Mouse (Mus musculus): Measurements from ENCODE around the gene Col6a4.
A peak's percentile ranks its signal among the peaks of the same experiment; 100 is the strongest.

The Col6a4 gene

DNA sequence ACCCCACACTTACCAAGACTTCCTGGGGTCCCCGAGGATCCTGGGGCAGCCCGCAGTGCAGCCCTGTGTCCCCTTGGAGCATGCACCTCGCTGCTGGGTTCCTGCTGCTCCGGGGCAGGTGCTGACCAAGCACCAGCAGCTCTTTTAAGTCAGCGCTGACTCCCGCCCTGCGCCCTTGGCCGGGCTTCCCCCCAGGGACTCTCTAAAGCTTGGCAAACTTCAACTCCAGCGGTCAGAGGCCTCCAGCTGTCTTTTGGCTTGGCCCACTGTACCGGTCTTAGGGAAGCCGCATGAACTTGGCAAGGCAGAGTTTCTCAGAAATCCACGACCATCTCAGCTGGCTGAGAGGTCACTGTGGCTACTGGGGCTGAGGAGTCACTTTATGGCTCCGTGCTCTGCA is 136.1 kb downstream of the Col6a4 start, which contains the start of gene Col6a5:
Gene Col6a5 (minus strand): TSS at position 111 of the 400 bp plus-strand sequence.
- peak; percentile 15 for DNase-seq (ENCODE audit: low read depth)

DNA sequence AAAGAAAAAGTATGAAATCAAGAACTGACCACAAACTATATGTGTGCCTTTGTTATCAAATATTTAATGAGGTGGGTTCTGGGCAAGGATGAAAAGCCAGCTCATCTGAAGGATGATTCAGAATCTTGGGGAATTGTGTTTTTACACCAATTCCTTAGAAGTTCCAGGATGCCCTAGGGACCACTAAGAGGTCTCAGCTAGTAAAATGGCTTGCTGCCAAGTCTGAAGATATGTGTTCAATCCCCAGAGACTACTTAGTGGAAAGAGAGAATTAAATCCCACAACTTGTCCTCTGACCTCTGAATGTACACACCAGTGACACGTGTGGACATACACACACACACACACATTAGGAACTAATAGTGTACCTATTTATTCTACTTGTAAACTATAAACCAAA is 137.5 kb downstream of the Col6a4 start:
- DNase-seq (ENCODE audit: low read depth): no peak

DNA sequence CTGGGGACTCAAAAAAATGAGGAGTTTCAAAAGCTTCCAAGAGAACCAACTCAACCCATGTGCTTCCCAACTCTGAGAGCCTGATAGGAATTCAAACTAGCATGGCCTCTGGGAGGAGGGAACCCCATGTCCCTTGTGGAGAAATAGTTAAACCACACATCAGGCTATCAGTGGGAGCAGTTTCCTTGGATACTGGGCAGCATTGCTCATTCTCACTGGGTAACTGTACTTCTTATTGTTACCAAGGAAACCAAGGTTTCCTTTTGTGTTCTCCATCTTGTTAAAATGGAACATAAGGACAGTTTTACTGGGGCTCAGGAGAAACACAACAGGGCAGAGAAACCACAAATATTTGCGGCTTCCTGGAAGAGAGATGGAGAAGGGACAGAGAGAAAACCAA is 146.8 kb downstream of the Col6a4 start:
- no peak for DNase-seq (ENCODE audit: low read depth)

DNA sequence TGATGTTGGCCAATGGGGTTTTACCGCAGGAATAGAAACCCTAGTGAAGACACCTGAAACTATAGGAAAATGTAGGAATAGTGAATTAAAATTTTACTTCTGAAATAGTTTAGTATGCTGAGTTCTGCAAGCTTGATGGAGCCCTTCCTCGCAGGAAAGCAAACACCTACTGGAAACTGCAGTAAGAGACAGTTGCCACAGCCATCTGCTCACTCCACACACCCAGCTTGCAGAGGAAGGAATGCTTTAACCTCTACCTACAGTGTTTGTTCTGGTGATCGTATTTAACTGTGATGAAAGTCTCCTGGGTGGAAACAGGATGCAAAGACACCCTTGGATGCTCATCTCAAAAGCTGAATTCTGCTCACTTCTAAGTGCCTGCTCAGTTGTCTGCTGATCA is 149.0 kb downstream of the Col6a4 start:
- no peak for DNase-seq (ENCODE audit: low read depth)

Data from fibroblast of lung, adult 2 months (primary cell).